Mouse (Mus musculus) forebrain, postnatal 0 days (tissue): ENCODE measurements around the gene Glmp. TPM values are rescaled to one million over a fixed set of nuclear protein-coding genes. Genes with fewer than 3 reads are reported as not detected.

ENCODE experiments used
- polyA plus RNA-seq: library from polyadenylated mRNA; unstranded; fragments of >200 nt; fragmentation: Nextera tagmentation; extraction: Ambion mirVana; gene quantifications from 2 replicates; pipeline ENCODE4 v1.2.1, GENCODE M21; 2015
- total RNA-seq: library from RNA; depleted of rRNA; stranded (reverse); fragments of >200 nt; gene quantifications from 2 replicates; pipeline ENCODE4 v1.2.3, GENCODE M21; 2014; rRNA removed

Gene Glmp
- total and polyA plus RNA-seq, 2 experiments from 2014 or later = 44.8 to 125 TPM

Other genes with a start within 250 kb of the Glmp start
- 0.05 and 0.08 TPM in 2 replicates for gene Ttc24, start 246.7 kb upstream of the Glmp start, total RNA-seq
- gene Ttc24, start 246.7 kb upstream of the Glmp start, polyA plus RNA-seq = not detected in 2 replicates
- 3.1 and 6.8 TPM in 2 replicates for gene Iqgap3, start 243.1 kb upstream of the Glmp start, total RNA-seq
- gene Iqgap3, start 243.1 kb upstream of the Glmp start, polyA plus RNA-seq = 1.6 and 2.0 TPM in 2 replicates
- 45.0 and 53.0 TPM in 2 replicates for gene Mef2d, start 182.7 kb upstream of the Glmp start, total RNA-seq
- 30.9 and 34.0 TPM in 2 replicates for gene Mef2d, start 182.7 kb upstream of the Glmp start, polyA plus RNA-seq
- 0.19 TPM in 1 of 2 replicates, not detected in the other for gene Rhbg, start 70.3 kb upstream of the Glmp start, total RNA-seq
- 0.21 and 0.25 TPM in 2 replicates for gene Rhbg, start 70.3 kb upstream of the Glmp start, polyA plus RNA-seq
- gene Gm38392, start 37.8 kb upstream of the Glmp start, total RNA-seq = 0.69 TPM in 1 of 2 replicates, not detected in the other
- gene Gm38392, start 37.8 kb upstream of the Glmp start, polyA plus RNA-seq = 0.16 TPM in 1 of 2 replicates, not detected in the other
- gene Tsacc, start 28.0 kb upstream of the Glmp start, total RNA-seq = 1.2 and 5.0 TPM in 2 replicates
- 11.9 and 12.0 TPM in 2 replicates for gene Tsacc, start 28.0 kb upstream of the Glmp start, polyA plus RNA-seq
- 373 and 393 TPM in 2 replicates for gene Cct3, start 27.9 kb upstream of the Glmp start, total RNA-seq
- gene Cct3, start 27.9 kb upstream of the Glmp start, polyA plus RNA-seq = 440 and 452 TPM in 2 replicates
- 0.33 and 1.5 TPM in 2 replicates for gene Tmem79, start 11.1 kb downstream of the Glmp start, total RNA-seq
- gene Tmem79, start 11.1 kb downstream of the Glmp start, polyA plus RNA-seq = 0.79 and 0.92 TPM in 2 replicates
- gene Smg5, start 11.2 kb downstream of the Glmp start, total RNA-seq = 85.3 and 96.5 TPM in 2 replicates
- gene Smg5, start 11.2 kb downstream of the Glmp start, polyA plus RNA-seq = 29.2 and 33.8 TPM in 2 replicates
- 1.3 and 3.3 TPM in 2 replicates for gene Paqr6, start 39.6 kb downstream of the Glmp start, total RNA-seq
- 2.7 and 3.0 TPM in 2 replicates for gene Paqr6, start 39.6 kb downstream of the Glmp start, polyA plus RNA-seq
- gene Bglap3, start 47.7 kb downstream of the Glmp start, total RNA-seq = not detected in 2 replicates
- not detected in 2 replicates for gene Bglap3, start 47.7 kb downstream of the Glmp start, polyA plus RNA-seq
- gene Bglap2, start 53.7 kb downstream of the Glmp start, total RNA-seq = 9.2 TPM in 1 of 2 replicates, not detected in the other
- not detected in 2 replicates for gene Bglap2, start 53.7 kb downstream of the Glmp start, polyA plus RNA-seq
- 0.76 TPM in 1 of 2 replicates, not detected in the other for gene Bglap, start 59.4 kb downstream of the Glmp start, total RNA-seq
- not detected in 2 replicates for gene Bglap, start 59.4 kb downstream of the Glmp start, polyA plus RNA-seq
- gene Pmf1, start 85.3 kb downstream of the Glmp start, total RNA-seq = 22.5 and 23.8 TPM in 2 replicates
- gene Pmf1, start 85.3 kb downstream of the Glmp start, polyA plus RNA-seq = 27.4 and 30.5 TPM in 2 replicates
- 51.4 and 63.3 TPM in 2 replicates for gene Slc25a44, start 100.1 kb downstream of the Glmp start, total RNA-seq
- gene Slc25a44, start 100.1 kb downstream of the Glmp start, polyA plus RNA-seq = 35.6 and 36.9 TPM in 2 replicates
- gene Sema4a, start 136.2 kb downstream of the Glmp start, total RNA-seq = 31.5 and 33.0 TPM in 2 replicates
- 19.1 and 25.8 TPM in 2 replicates for gene Sema4a, start 136.2 kb downstream of the Glmp start, polyA plus RNA-seq
- gene Lmna, start 184.9 kb downstream of the Glmp start, total RNA-seq = 49.4 and 71.3 TPM in 2 replicates
- gene Lmna, start 184.9 kb downstream of the Glmp start, polyA plus RNA-seq = 51.4 and 52.9 TPM in 2 replicates
- 64.5 and 71.9 TPM in 2 replicates for gene Mex3a, start 207.4 kb downstream of the Glmp start, total RNA-seq
- gene Mex3a, start 207.4 kb downstream of the Glmp start, polyA plus RNA-seq = 16.2 and 20.5 TPM in 2 replicates
- not detected in 2 replicates for gene Rab25, start 223.3 kb downstream of the Glmp start, total RNA-seq
- 0.33 TPM in 1 of 2 replicates, not detected in the other for gene Rab25, start 223.3 kb downstream of the Glmp start, polyA plus RNA-seq
- 52.2 and 55.5 TPM in 2 replicates for gene Lamtor2, start 228.1 kb downstream of the Glmp start, total RNA-seq
- 186 and 202 TPM in 2 replicates for gene Lamtor2, start 228.1 kb downstream of the Glmp start, polyA plus RNA-seq
- 102 and 116 TPM in 2 replicates for gene Ubqln4, start 228.7 kb downstream of the Glmp start, total RNA-seq
- 29.3 and 30.8 TPM in 2 replicates for gene Ubqln4, start 228.7 kb downstream of the Glmp start, polyA plus RNA-seq